Mouse (Mus musculus) C2C12 (cell line): ENCODE measurements around the gene Peli2.

Source experiments
- CEBPB ChIP-seq: IDR thresholded peaks from one replicate; pipeline ENCODE4 v1.6.1; 2011; ENCODE audit warnings: low read depth, mild to moderate bottlenecking, control low read depth, moderate library complexity
- CTCF ChIP-seq: IDR thresholded peaks from one replicate; pipeline ENCODE4 v1.5.1; 2011; ENCODE audit not compliant: control insufficient read depth, insufficient read depth, insufficient read length
- MAX ChIP-seq: IDR thresholded peaks from one replicate; pipeline ENCODE4 v1.6.1; 2011; ENCODE audit warnings: mild to moderate bottlenecking, control low read depth
- MYOD1 ChIP-seq: IDR thresholded peaks from one replicate; pipeline ENCODE4 v1.6.1; 2011; ENCODE audit warnings: low read depth; ENCODE audit not compliant: control insufficient read depth, insufficient read length
- MYOG ChIP-seq: IDR thresholded peaks from one replicate; pipeline ENCODE4 v1.6.1; 2011; ENCODE audit not compliant: control insufficient read depth, insufficient read length; ENCODE audit errors: extremely low read depth
- USF1 ChIP-seq: IDR thresholded peaks from one replicate; pipeline ENCODE4 v1.6.1; 2011; ENCODE audit warnings: low read depth, mild to moderate bottlenecking, control low read depth, moderate library complexity

GRCm38 (mm10) chr14:48148615-48149014, 28.0 kb downstream of the Peli2 start:
- TF ChIP-seq MAX (no peak), CTCF (no peak), CEBPB (no peak), USF1 (no peak), MYOD1 (no peak), MYOG (no peak)
